In the genomic region with DNA sequence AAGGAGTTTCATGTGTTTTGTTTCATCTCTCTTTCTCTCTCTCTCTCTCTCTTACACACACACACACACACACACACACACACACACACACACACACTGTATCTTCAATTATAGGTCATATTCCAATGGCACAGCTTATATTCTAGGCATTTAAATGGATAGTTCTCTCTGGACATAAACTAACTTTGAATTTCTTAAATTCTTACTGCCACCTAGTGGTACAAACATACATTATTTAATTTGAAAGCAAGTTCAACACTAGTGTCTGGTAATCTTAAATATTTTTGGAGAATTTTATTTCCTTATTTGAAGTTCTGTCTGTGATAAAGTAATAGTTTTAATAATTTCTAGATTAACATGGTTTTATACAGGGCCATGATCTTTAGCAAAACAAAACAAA, we compare ENCODE assay signal across 14 mouse cellular contexts. TPM values are rescaled to one million over a fixed set of nuclear protein-coding genes. Genes with fewer than 3 reads are reported as not detected.
DNase-seq lines count a peak whose midpoint lies in the region; ATAC-seq and TF ChIP-seq lines count a peak whose summit lies in the region.
"Had no signal": no experiment of that assay in that cellular context is flagged by ENCODE, and none has a peak within 500 bp of the region (broad histone marks: within the 10 kb centered on the region; RNA-seq: fewer than 3 reads in every experiment).

No protein-coding gene starts in this region.

- peaks cover 38% of the 10 kb centered on the region for H3K36me3 ChIP-seq in lung, postnatal 0 days (ENCODE audit: insufficient read depth, low read length)
- peaks cover 14% of the 10 kb centered on the region for H3K36me3 ChIP-seq in splenic B cell, adult 2 months (ENCODE audit: control insufficient read depth, insufficient read depth, low read length, poor library complexity, severe bottlenecking)

- no peak overlapping the region for H3K9ac ChIP-seq in lung, postnatal 0 days (replicated peaks; ENCODE audit: low read depth)

- no peak for DNase-seq in gastrocnemius, adult 2 months
- DNase-seq in gastrocnemius, postnatal 10 days = no peak
- peak; percentile 76 for DNase-seq in lung, postnatal 0 days (ENCODE audit: low spot score)
- no peak for DNase-seq in lung, postnatal 25 days (ENCODE audit: low spot score)
- DNase-seq in brain, embryonic 14.5 days (ENCODE audit: low read depth) = peak; percentile 52
- peak; percentile 25 for DNase-seq in splenic B cell, adult 2 months (ENCODE audit: low read depth, low spot score)
- DNase-seq in left cerebral cortex, adult 11 months (ENCODE audit: low spot score) = no peak
- no peak for DNase-seq in kidney, adult 9 months
- DNase-seq: adrenal gland, postnatal 10 days; cerebellum, adult 11-12 months; kidney, postnatal 25 days; lung, postnatal 14 days; right cerebral cortex, adult 18-20 months had no signal

- H3K4me1 ChIP-seq in lung, postnatal 0 days (ENCODE audit: insufficient read depth, low read depth, low read length) = no peaks in the 10 kb centered on the region
- H3K4me1 ChIP-seq: hindbrain, embryonic 10.5 days had no signal

- peak; percentile 63 for TF ChIP-seq CTCF in gastrocnemius, adult 2 months (IDR thresholded peaks at IDR 0.05)
- TF ChIP-seq CTCF in lung, postnatal 0 days (IDR thresholded peaks at IDR 0.05) = peak; percentile 55
- no peak for TF ChIP-seq CTCF in brain, embryonic 14.5 days (IDR thresholded peaks at IDR 0.05; ENCODE audit: borderline replicate concordance, extremely low read depth, insufficient read depth, insufficient read length)

- ATAC-seq in lung, postnatal 0 days = no peak

- no peak overlapping the region for H3K4me3 ChIP-seq in gastrocnemius, adult 2 months
- no peak overlapping the region for H3K4me3 ChIP-seq in lung, postnatal 0 days (ENCODE audit: low read depth, low read length)
- H3K4me3 ChIP-seq: hindbrain, embryonic 10.5 days had no signal

- no peaks in the 10 kb centered on the region for H3K27me3 ChIP-seq in lung, postnatal 0 days (replicated peaks; ENCODE audit: insufficient read depth, low read length)
- H3K27me3 ChIP-seq in splenic B cell, adult 2 months (ENCODE audit: control insufficient read depth, insufficient read depth, low read length, poor library complexity, severe bottlenecking) = no peaks in the 10 kb centered on the region

- no peak for TF ChIP-seq EP300 in lung, postnatal 0 days (IDR thresholded peaks at IDR 0.05)

- H3K27ac ChIP-seq in gastrocnemius, adult 2 months = no peak overlapping the region
- no peak overlapping the region for H3K27ac ChIP-seq in lung, postnatal 0 days (ENCODE audit: low read length)
- H3K27ac ChIP-seq: hindbrain, embryonic 10.5 days had no signal

- no peaks in the 10 kb centered on the region for H3K9me3 ChIP-seq in lung, postnatal 0 days (ENCODE audit: low read length)
- H3K9me3 ChIP-seq: hindbrain, embryonic 10.5 days had no signal

- TF ChIP-seq POLR2A in brain, embryonic 14.5 days (IDR thresholded peaks at IDR 0.05; ENCODE audit: borderline replicate concordance, extremely low read depth, insufficient read depth, insufficient read length, poor library complexity, severe bottlenecking) = no peak

- intact Hi-C loops in gastrocnemius, adult 2 months (cut with DNase I) = loop anchor here (2.0 to 10.0 kb wide), 2 partner anchors 86 to 210 kb away; no protein-coding TSS in a partner anchor

- H3K4me2 ChIP-seq in lung, postnatal 0 days (replicated peaks; ENCODE audit: low read depth, low read length) = no peak overlapping the region

RNA-seq across cellular contexts. Expression of a gene that starts 10.8 kb away (rescaled TPM):
- 10 to 100 TPM; 19.6 to 23.3 TPM for total RNA-seq in gastrocnemius, adult 2 months (2021)
- total RNA-seq in gastrocnemius, postnatal 10 days (2021) = 10 to 100 TPM; 19.8 to 26.7 TPM
- polyA plus RNA-seq in lung, postnatal 0 days (2015; fragmentation: Nextera tagmentation; extraction: Ambion mirVana) = 69.3 and 73.2 TPM in 2 replicates
- 21.0 and 27.6 TPM in 2 replicates for polyA plus RNA-seq in brain, embryonic 14.5 days (2012; rRNA removed)

RNA-seq across cellular contexts. Expression of a gene that starts 11.1 kb away (rescaled TPM):
- 10 to 100 TPM; 18.9 to 20.3 TPM for total RNA-seq in gastrocnemius, adult 2 months (2021)
- total RNA-seq in gastrocnemius, postnatal 10 days (2021) = 10 to 100 TPM; 14.8 to 15.6 TPM
- polyA plus RNA-seq in lung, postnatal 0 days (2015; fragmentation: Nextera tagmentation; extraction: Ambion mirVana) = 17.9 and 19.2 TPM in 2 replicates
- 16.7 and 23.5 TPM in 2 replicates for polyA plus RNA-seq in brain, embryonic 14.5 days (2012; rRNA removed)

RNA-seq across cellular contexts. Expression of a gene that starts 53.3 kb away (rescaled TPM):
- 1 to 10 TPM; 2.9 to 6.3 TPM for total RNA-seq in gastrocnemius, adult 2 months (2021)
- total RNA-seq in gastrocnemius, postnatal 10 days (2021) = 10 to 100 TPM in 1 of 2 experiments, 1 to 10 TPM in 1; 6.2 to 12.6 TPM
- polyA plus RNA-seq in lung, postnatal 0 days (2015; fragmentation: Nextera tagmentation; extraction: Ambion mirVana) = 110 and 130 TPM in 2 replicates
- 4.5 and 6.4 TPM in 2 replicates for polyA plus RNA-seq in brain, embryonic 14.5 days (2012; rRNA removed)

Comparison
In these comparisons a context has a peak if more than half of its experiments do, and no peak if none do; other contexts are left out.
1. DNase-seq: peak in lung, postnatal 0 days (single experiment), brain, embryonic 14.5 days (single experiment) and splenic B cell, adult 2 months (single experiment); none in gastrocnemius, adult 2 months (single experiment), gastrocnemius, postnatal 10 days (single experiment), lung, postnatal 25 days (single experiment), left cerebral cortex, adult 11 months (single experiment) and kidney, adult 9 months (single experiment).